Mouse (Mus musculus) olfactory bulb, adult 2 months (tissue): ENCODE measurements around the gene Ccin. TPM values are rescaled to one million over a fixed set of nuclear protein-coding genes. Genes with fewer than 3 reads are reported as not detected.

ENCODE experiments used
- H3K27ac ChIP-seq: fragments of 200-500 bp; 2 replicates; pipeline ENCODE4 v1.5.1; 2012; ENCODE audit warnings: low read depth, low read length; ENCODE audit not compliant: insufficient read depth
- H3K4me1 ChIP-seq: fragments of 200-500 bp; 2 replicates; pipeline ENCODE4 v1.6.1; 2012; ENCODE audit warnings: low read length; ENCODE audit not compliant: control insufficient read depth, insufficient read depth
- H3K4me3 ChIP-seq: fragments of 200-500 bp; 2 replicates; pipeline ENCODE4 v1.5.1; 2012; ENCODE audit warnings: mild to moderate bottlenecking, low read depth, low read length, moderate library complexity; ENCODE audit not compliant: insufficient read depth
- CTCF ChIP-seq: fragments of 200-500 bp; IDR thresholded peaks from 2 replicates; pipeline ENCODE4 v1.5.1; 2012; ENCODE audit warnings: low read depth, mild to moderate bottlenecking, low read length, moderate library complexity; ENCODE audit not compliant: insufficient read depth
- POLR2A ChIP-seq: fragments of 200-500 bp; IDR thresholded peaks from 2 replicates; pipeline ENCODE4 v1.6.1; 2012; ENCODE audit warnings: mild to moderate bottlenecking, low read depth, low read length, moderate library complexity; ENCODE audit not compliant: insufficient read depth
- WGBS: fragments of 180-500 bp; shearing (Covaris S2); methylation state at CpG from one replicate; pipeline ENCODE4 v1.1.7; 2018; 5-methylcytosine and 5-hydroxymethylcytosine counted together
- polyA plus RNA-seq: library from polyadenylated mRNA; stranded (reverse); fragments of >200 nt; gene quantifications from 2 replicates; pipeline ENCODE4 v1.2.4, GENCODE M21; 2012; ENCODE audit warnings: low replicate concordance; ENCODE audit not compliant: missing spikeins, insufficient read depth, insufficient read length

Ccin gene
- polyA plus RNA-seq, 1 experiment: not detected

GRCm38 (mm10) chr4:44024241-44024640 is 41.0 kb downstream of the Ccin start:
- 90% methylated on average over 6 of the region's 6 CpGs for WGBS
- H3K27ac ChIP-seq: peak overlapping the region; percentile 16
- H3K4me1 ChIP-seq: peaks cover 20% of the 10 kb centered on the region
- no peak overlapping the region for H3K4me3 ChIP-seq
- TF ChIP-seq CTCF (no peak), POLR2A (no peak)

GRCm38 (mm10) chr4:44025570-44025969 is 42.3 kb downstream of the Ccin start:
- 88% methylated on average over 6 of the region's 6 CpGs for WGBS

GRCm38 (mm10) chr4:44028303-44029135 is 45.2 kb downstream of the Ccin start:
- Histone ChIP-seq H3K27ac (peak overlapping the region; percentile 90), H3K4me1 (peaks cover 22% of the 10 kb centered on the region), H3K4me3 (no peak overlapping the region)
- 26% methylated on average over 16 of the region's 16 CpGs for WGBS
- no peak for TF ChIP-seq POLR2A
- TF ChIP-seq CTCF: no peak

More at GRCm38 (mm10) chr4:44025570-44025969, 42.3 kb downstream of the Ccin start:
- Histone ChIP-seq H3K4me3 (no peak overlapping the region), H3K27ac (no peak overlapping the region), H3K4me1 (peaks cover 27% of the 10 kb centered on the region)
- TF ChIP-seq POLR2A (no peak), CTCF (no peak)

GRCm38 (mm10) chr4:44029661-44030066 is 46.4 kb downstream of the Ccin start:
- TF ChIP-seq POLR2A (no peak), CTCF (no peak)
- Histone ChIP-seq H3K4me3 (no peak overlapping the region), H3K4me1 (peaks cover 19% of the 10 kb centered on the region), H3K27ac (no peak overlapping the region)
- WGBS: 69% methylated on average over 15 of the region's 15 CpGs

GRCm38 (mm10) chr4:44031521-44031920 is 48.2 kb downstream of the Ccin start:
- Histone ChIP-seq H3K4me1 (peaks cover 17% of the 10 kb centered on the region), H3K27ac (no peak overlapping the region), H3K4me3 (no peak overlapping the region)
- WGBS: 57% methylated on average over 5 of the region's 5 CpGs
- TF ChIP-seq CTCF (no peak), POLR2A (no peak)

Other genes with a start within 250 kb of the Ccin start
- not detected in 2 replicates for gene Olfr159, start 212.5 kb upstream of the Ccin start, polyA plus RNA-seq
- not detected in 2 replicates for gene Olfr156, start 159.6 kb upstream of the Ccin start, polyA plus RNA-seq
- not detected in 2 replicates for gene Olfr157, start 143.3 kb upstream of the Ccin start, polyA plus RNA-seq
- not detected in 2 replicates for gene Olfr155, start 131.9 kb upstream of the Ccin start, polyA plus RNA-seq
- gene Reck, start 108.0 kb upstream of the Ccin start, polyA plus RNA-seq: not detected in 2 replicates
- gene Glipr2, start 26.1 kb upstream of the Ccin start, polyA plus RNA-seq: not detected in 2 replicates
- not detected in 2 replicates for gene Clta, start 21.0 kb downstream of the Ccin start, polyA plus RNA-seq
- gene Gne, start 100.7 kb downstream of the Ccin start, polyA plus RNA-seq: not detected in 2 replicates